Mouse (Mus musculus): Measurements from ENCODE around the gene Focad. TPM values are rescaled to one million over a fixed set of nuclear protein-coding genes. Genes with fewer than 3 reads are reported as not detected.

Gene Focad
- total RNA-seq, 2 experiments from 2014 or later: 43.5 to 50.1 TPM

GRCm38 (mm10) chr4:88196500-88196912 lies 102.1 kb downstream of the Focad start:
- intact Hi-C loops (cut with DNase I): no loop called here
- no peak for DNase-seq (ENCODE audit: extremely low spot score in 1 of 2, low spot score in 2 of 2)

GRCm38 (mm10) chr4:88197244-88197643 lies 102.8 kb downstream of the Focad start:
- no peak for DNase-seq (ENCODE audit: extremely low spot score in 1 of 2, low spot score in 2 of 2)
- intact Hi-C loops (cut with DNase I): no loop called here

- intact Hi-C loops (cut with DNase I): no loop called here
- DNase-seq (ENCODE audit: extremely low spot score in 1 of 2, low spot score in 2 of 2): no peak
Observed at GRCm38 (mm10) chr4:88199186-88199585, 104.8 kb downstream of the Focad start.

GRCm38 (mm10) chr4:88201047-88201446 lies 106.6 kb downstream of the Focad start:
- no peak for DNase-seq (ENCODE audit: extremely low spot score in 1 of 2, low spot score in 2 of 2)
- intact Hi-C loops (cut with DNase I): loop anchor here (10.0 kb wide), 1 partner anchor 166 kb away; the partner anchor contains the start of gene Mllt3

- no peak for DNase-seq (ENCODE audit: extremely low spot score in 1 of 2, low spot score in 2 of 2)
- intact Hi-C loops (cut with DNase I): loop anchor here (10.0 kb wide), 1 partner anchor 174 kb away; the partner anchor contains the start of gene Mllt3
Observed at GRCm38 (mm10) chr4:88208676-88209075, 114.2 kb downstream of the Focad start.

- peak; percentile 40 to 60 for DNase-seq (ENCODE audit: extremely low spot score in 1 of 2, low spot score in 2 of 2)
- intact Hi-C loops (cut with DNase I): loop anchor here (10.0 kb wide), 1 partner anchor 175 kb away; the partner anchor contains the start of gene Mllt3
Observed at GRCm38 (mm10) chr4:88209351-88209814, 115.0 kb downstream of the Focad start.

GRCm38 (mm10) chr4:88210602-88211001 lies 116.2 kb downstream of the Focad start:
- intact Hi-C loops (cut with DNase I): no loop called here
- DNase-seq (ENCODE audit: extremely low spot score in 1 of 2, low spot score in 2 of 2): no peak

GRCm38 (mm10) chr4:88211200-88211885 lies 116.9 kb downstream of the Focad start:
- DNase-seq (ENCODE audit: extremely low spot score in 1 of 2, low spot score in 2 of 2): peak in 1 of 2 experiments; percentile 16
- intact Hi-C loops (cut with DNase I): no loop called here

GRCm38 (mm10) chr4:88213895-88214294 lies 119.5 kb downstream of the Focad start:
- DNase-seq (ENCODE audit: extremely low spot score in 1 of 2, low spot score in 2 of 2): no peak
- intact Hi-C loops (cut with DNase I): no loop called here

GRCm38 (mm10) chr4:88218286-88218685 lies 123.9 kb downstream of the Focad start:
- intact Hi-C loops (cut with DNase I): no loop called here
- DNase-seq (ENCODE audit: extremely low spot score in 1 of 2, low spot score in 2 of 2): no peak

- no peak for DNase-seq (ENCODE audit: extremely low spot score in 1 of 2, low spot score in 2 of 2)
- intact Hi-C loops (cut with DNase I): no loop called here
Observed at GRCm38 (mm10) chr4:88218797-88219196, 124.4 kb downstream of the Focad start.

- intact Hi-C loops (cut with DNase I): no loop called here
- DNase-seq (ENCODE audit: extremely low spot score in 1 of 2, low spot score in 2 of 2): no peak
Observed at GRCm38 (mm10) chr4:88231375-88231774, 136.9 kb downstream of the Focad start.

GRCm38 (mm10) chr4:88235941-88236340 lies 141.5 kb downstream of the Focad start:
- intact Hi-C loops (cut with DNase I): no loop called here
- no peak for DNase-seq (ENCODE audit: extremely low spot score in 1 of 2, low spot score in 2 of 2)

GRCm38 (mm10) chr4:88236926-88237756 lies 142.7 kb downstream of the Focad start:
- intact Hi-C loops (cut with DNase I): no loop called here
- peak in 1 of 2 experiments; percentile 42 for DNase-seq (ENCODE audit: extremely low spot score in 1 of 2, low spot score in 2 of 2)

GRCm38 (mm10) chr4:88238351-88238750 lies 143.9 kb downstream of the Focad start:
- intact Hi-C loops (cut with DNase I): no loop called here
- DNase-seq (ENCODE audit: extremely low spot score in 1 of 2, low spot score in 2 of 2): peak; percentile 28 to 53

- no peak for DNase-seq (ENCODE audit: extremely low spot score in 1 of 2, low spot score in 2 of 2)
- intact Hi-C loops (cut with DNase I): no loop called here
Observed at GRCm38 (mm10) chr4:88243834-88244233, 149.4 kb downstream of the Focad start.

GRCm38 (mm10) chr4:88245494-88245893 lies 151.1 kb downstream of the Focad start:
- no peak for DNase-seq (ENCODE audit: extremely low spot score in 1 of 2, low spot score in 2 of 2)
- intact Hi-C loops (cut with DNase I): no loop called here

GRCm38 (mm10) chr4:88261349-88261748 lies 166.9 kb downstream of the Focad start:
- DNase-seq (ENCODE audit: extremely low spot score in 1 of 2, low spot score in 2 of 2): no peak
- intact Hi-C loops (cut with DNase I): no loop called here

- DNase-seq (ENCODE audit: extremely low spot score in 1 of 2, low spot score in 2 of 2): no peak
- intact Hi-C loops (cut with DNase I): no loop called here
Observed at GRCm38 (mm10) chr4:88264536-88264935, 170.1 kb downstream of the Focad start.

All from left cerebral cortex, postnatal 10 days (tissue).